Mouse (Mus musculus) c-Kit-negative CD71-positive TER-119-positive erythroid progenitor cells, embryonic 14.5 days (primary cell): Measurements from ENCODE around the gene Gtf2a1.
"Not testable (repeated sequence)": the region's sequence is repeated elsewhere in the genome, so short reads cannot be mapped to it uniquely, and the experiment has no call there.

ENCODE experiments used
- DNase-seq: peaks from one replicate; pipeline ENCODE4 v3.0.0-alpha.2; 2013; ENCODE audit warnings: low read depth, low spot score

The Gtf2a1 gene

DNA sequence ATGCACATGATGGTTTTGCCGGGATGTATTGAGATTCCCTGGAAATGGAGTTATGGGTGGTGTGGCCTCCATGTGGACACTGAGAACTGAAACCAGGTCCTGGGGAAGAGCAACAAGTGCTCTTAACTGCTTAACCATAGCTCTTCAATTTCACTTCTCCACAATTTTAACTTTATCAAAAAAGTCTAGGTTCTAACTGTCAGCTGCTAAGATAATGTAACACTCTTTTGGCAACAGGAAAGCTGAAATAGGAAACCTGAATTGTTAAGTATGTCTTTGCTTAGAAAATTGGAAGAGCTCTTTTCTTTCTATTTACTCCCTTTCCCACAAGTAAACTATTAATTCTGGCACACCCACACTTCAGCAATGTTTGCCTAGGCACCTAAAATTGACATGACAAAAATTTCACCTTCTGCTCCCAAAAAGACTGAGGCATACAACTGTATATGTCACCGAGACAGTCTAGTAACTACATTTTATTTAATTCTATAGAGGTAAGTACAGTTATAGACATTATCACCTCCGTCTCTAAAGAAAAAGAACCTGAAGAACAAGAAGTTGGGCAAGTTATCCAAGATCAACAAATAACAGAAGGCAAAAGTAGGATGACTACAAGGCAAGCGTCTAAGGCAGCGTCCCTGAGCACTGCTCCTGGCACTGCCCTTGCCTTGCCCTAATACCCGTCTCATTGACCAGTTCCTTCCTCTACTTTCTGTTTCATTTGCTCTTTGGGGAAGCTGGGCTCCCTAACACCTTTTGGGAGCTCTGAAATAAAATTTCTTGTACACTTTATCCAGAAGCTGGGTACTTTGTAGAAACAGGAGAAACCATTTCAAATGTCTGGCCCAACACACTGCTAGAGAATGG lies 8.8 kb downstream of the Gtf2a1 start:
- DNase-seq: no peak

DNA sequence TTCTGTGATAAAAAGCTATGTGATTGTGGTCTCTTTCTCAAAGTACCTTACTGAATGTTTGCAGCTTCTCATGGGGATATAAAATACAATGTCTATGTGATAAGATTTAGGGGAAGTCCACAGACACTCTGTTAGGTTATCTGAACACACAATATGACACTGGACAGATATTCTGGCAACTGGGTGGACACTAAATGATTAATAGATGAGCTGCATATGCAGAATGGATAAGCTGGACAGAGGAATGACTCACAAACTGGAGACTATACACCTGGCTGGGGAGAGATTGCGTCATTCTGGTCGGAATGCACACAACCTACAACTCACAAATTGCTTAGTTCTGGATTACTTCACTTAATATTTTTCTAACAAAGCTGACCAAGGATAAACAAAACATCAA lies 10.6 kb downstream of the Gtf2a1 start:
- no peak for DNase-seq

DNA sequence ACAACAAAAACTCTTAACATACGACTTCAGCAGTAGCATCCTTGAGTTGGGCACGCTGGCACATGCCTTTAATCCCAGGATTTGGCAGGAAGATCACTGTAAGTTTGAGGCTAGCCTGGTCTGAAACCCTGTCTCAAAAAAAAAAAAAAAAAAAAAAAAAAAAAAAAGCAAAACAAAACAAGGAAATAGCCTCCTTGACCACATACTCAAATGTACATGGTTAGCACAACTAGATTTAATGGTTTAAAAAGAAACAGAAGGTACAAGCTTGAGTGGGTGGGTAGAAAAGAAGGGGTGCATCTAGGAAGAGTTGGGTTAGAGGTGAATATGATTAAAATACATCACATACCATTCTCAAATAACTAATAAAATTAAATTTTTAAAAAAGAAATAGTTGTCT lies 18.6 kb downstream of the Gtf2a1 start:
- no peak for DNase-seq

DNA sequence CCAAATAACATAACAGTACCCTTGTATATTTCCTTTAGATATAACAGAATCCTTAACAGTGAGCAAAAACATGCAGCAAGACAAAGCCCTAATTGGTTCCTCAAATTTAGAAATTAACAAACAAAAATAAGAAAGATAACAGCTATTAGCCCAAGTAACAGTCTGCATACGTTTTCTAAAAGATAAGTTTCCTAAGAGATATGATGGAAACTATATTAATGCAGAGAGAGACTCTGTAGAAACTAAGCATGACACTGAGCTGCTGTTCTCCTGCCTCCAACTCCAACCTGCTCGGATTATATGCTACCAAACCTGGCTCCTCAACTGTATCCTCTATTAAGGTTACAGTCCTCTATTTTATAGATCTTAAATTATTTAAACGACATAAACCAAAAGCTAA lies 21.0 kb downstream of the Gtf2a1 start:
- DNase-seq: no peak

DNA sequence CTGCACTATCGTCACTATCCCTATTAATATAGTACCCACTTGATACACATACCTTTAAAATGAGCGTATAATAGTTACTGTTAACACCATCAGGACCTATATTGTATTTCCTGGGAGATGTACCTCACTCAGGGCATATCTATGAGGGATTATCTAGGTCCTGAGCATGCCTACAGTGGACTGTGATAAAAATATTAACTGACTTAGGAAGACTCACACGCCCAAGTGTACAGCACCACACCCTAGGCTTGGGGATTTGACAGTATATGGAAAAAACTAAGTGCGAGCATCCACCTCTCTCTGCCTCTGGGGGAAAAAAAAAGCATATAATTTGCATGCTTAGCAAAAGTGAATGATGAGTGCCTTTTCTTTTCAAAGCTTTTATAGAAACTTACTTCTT lies 23.1 kb downstream of the Gtf2a1 start:
- DNase-seq: no peak

DNA sequence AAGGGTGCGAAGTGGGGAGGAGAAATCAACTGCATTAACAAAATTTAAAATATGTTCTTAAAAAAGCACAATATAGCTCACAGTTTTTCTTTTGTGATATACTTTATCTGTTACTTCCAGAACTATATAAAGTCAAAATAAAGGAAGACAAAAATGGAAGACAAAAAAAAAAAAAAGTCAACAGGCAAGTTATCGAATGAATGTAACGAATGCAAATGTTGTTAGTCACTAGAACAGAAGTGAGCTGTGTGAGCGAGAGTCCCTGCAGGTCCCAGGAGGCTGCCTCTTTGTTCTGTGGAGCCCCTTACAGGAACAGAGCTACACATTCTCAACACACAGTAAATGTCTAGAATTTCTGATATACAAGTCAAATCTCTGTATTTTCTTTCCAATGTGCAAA lies 32.1 kb downstream of the Gtf2a1 start:
- DNase-seq: not testable (repeated sequence)

DNA sequence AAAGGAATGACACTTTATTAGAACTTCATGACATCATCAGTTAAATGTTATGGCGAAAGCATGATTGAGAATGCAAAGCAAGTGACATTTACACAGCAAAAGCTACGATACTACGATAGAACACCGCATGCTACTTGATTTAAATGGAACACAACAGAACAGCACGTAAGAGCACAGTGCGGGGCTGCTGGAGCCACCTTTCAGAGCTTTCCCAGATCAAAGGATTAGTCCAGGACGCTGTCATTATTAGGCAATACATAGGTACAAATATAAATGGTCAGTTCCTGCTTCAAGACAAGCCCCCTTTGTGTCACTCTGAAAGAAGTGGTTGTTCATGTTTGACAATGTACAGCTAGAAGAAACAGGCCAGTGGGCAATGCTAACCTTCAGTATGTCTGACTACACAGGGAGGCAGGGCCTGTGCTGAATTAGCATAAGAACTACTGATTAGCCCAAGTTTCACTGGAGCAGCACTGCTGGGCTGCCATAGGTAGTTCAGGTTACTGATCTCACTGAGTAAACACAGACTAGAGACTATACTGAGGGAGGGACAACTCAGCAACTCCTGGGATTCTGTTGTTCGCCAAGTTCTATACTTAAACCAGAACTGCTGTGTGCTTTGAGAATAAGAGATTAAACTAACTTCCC lies 32.8 kb downstream of the Gtf2a1 start:
- not testable (repeated sequence) for DNase-seq

DNA sequence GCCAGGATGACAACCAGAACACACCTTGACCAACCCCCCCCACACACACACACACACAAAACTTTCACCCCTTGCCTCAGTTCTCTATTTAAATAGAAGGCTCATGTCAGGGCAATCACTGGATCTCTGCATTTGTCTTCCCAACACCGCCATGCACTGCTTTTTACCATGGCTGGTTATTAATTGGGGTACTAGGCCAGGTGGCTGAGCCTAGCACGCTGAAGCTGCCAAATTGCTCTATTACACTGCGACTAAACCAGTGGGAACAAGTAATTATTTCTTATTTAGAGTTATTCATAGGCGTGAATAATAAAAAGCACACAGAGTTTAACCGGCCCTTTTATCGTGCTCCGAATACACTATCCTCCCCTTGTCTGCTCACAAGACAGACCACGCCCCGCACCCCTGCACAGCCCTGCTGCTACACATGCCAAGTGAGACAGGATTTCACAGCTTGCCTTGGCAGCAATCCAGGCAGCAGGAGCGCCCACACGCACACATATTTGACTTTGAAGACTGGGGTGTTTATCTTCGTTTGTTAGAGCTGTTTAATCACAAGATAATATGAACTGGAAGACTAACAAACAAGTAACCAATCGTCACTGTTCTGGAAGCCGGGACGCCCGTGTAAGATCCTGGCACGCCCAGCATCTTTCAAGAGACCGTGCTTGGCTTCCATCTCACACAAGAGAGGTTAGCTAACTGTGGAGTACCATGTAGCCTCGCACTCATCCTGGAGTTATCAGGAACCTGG lies 38.3 kb downstream of the Gtf2a1 start:
- no peak for DNase-seq

DNA sequence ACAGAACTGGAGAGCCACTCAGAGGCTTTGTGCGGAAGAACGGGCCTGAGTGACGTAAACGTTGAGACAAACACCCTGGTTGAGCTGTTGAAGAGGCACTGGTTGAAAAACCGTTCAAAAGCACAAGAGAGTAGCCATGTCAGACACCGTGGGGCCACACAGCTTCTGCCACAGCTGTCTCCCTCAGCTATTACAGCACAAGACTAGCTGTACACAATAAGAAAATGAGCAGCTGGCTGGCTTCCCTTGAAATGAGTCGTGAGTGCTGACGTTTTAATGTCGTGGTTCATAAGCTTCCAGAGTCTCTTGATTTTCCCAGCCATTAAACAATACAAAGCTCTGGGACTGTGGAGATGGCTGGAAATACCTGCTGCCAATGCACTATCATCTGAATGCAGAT lies 40.8 kb downstream of the Gtf2a1 start:
- DNase-seq: no peak

DNA sequence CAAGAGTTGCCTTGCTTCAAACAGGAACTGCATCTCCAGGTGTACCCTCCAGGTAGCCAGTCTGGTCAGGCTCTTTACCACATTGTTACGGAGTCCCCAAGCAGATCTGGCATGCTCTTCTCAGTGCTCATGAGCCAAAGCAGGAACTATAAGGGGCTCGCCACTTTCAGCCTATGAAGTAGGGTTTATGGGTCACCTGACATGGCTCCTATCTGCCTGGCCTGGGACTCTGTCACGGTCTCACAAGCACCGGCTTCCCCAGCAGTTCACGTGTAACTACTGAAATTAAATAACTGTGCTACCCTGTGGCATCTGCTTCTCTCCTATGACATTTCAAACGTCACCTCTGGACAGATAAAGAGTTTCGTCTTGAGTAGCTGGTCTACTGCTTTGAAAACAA lies 50.1 kb downstream of the Gtf2a1 start:
- no peak for DNase-seq

DNA sequence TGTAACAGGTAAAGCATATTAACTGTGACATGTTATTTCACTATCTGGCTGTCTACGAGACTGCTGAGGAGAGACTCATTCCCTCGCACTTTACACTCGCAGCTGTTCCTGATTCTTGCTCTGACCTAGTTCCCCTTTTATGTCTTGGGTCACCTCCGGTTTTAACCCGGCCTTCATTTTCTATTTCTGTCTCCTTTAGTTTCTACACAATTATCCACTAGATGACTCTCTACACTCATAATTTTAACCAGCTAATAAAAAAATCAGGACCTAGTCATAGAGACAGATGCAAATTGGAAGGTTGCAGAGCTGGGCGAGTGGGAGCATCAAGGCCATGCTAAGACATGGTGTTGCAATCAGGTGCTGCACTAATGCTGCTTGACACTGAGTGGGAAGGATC lies 55.8 kb downstream of the Gtf2a1 start:
- DNase-seq: no peak

DNA sequence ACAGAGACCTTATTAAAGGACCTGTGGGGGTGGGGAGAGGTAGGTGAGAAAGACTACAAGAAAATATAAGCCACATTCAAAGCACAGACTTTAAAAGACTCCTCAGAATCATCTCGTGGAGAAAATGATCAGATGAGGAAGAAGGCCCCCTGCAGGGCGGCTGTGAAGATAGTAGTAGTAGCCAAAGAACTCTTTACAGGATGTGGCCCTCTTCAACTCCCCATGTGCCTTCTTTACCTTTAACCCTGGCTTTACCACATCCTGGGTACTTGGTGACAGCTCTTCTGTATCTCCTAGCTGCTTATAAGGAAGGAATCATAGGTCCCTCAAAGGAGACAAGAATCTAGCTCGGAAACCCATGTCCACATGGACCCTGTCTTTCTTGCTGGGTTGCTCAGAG lies 66.7 kb downstream of the Gtf2a1 start:
- DNase-seq: no peak

DNA sequence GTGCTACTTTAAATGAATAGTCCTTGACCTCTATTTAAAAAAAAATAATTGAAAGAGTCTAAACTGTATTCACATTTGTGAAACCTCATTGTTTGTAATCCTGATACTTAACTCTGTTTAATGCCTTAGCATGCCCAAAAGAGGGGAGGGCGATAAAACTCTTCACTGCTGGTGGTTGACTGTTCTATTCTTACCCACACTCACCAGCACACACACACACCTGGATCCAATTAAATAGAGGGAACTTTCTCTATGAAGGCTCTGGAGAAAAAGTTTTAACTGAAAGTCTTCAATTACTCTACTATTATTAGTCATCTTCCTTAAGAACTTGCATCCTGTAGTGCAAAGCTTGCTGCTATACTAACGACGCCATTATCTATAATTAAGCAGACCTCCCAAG lies 72.5 kb downstream of the Gtf2a1 start:
- no peak for DNase-seq

DNA sequence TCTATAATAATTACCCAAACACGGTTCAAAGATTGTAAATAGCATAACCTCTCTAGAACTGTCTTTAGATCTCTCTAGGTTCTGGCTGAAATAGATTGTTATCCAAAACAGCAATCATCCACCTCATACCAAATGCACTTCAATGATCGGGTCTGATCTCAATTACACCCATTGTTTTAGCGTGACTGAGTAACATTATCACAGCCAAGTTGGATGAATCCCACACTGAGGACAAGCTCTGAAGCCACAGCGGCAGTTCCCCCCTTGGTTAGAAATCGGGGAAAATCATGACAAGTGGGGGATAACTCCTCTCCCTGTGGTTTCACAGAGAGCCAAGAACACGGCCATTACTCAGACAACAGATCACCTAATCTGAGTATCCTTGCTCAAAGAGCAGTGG lies 76.3 kb downstream of the Gtf2a1 start:
- no peak for DNase-seq

DNA sequence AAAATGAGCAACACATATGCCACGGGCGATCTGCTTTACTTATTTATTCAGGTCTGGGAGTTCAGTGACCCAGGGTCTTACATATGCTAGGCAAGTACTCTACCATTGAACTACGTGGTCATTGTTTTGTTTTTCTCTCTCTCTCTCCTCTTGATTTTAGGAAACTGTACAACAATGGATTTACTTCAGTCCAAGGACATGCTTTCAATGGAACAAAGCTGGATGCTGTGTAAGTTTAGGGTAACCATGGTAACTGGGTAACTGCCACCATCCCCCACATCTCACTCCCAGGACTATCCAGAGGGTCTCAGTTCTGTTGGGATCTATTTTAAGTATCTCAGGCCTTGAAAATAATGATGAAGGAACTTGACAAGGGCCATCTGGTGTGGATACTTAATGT lies 78.5 kb downstream of the Gtf2a1 start:
- DNase-seq: no peak
